8 mouse cellular contexts compared by ENCODE assay signal in genomic region chr13:52928392-52928791, GRCm38 (mm10). TPM values are rescaled to one million over a fixed set of nuclear protein-coding genes. Genes with fewer than 3 reads are reported as not detected.
DNase-seq lines count a peak whose midpoint lies in the region; ATAC-seq and TF ChIP-seq lines count a peak whose summit lies in the region.

No protein-coding gene starts in this region.

- H3K4me3 ChIP-seq in heart, embryonic 16.5 days (ENCODE audit: low read length): peak overlapping the region; percentile 92
- H3K4me3 ChIP-seq in G1E (ENCODE audit: low read depth, low read length): peak overlapping the region; percentile 92; the same call in 1 of the 2 replicates
- H3K4me3 ChIP-seq in forebrain, embryonic 10.5 days: peak overlapping the region; percentile 84
- peak overlapping the region; percentile 83 for H3K4me3 ChIP-seq in liver, embryonic 12.5 days

- peaks cover 15% of the 10 kb centered on the region for H3K4me1 ChIP-seq in heart, embryonic 16.5 days (ENCODE audit: control insufficient read depth, insufficient read depth, low read length)
- H3K4me1 ChIP-seq in G1E (ENCODE audit: insufficient read depth, low read depth, low read length): peaks cover 30% of the 10 kb centered on the region
- peaks cover 44% of the 10 kb centered on the region for H3K4me1 ChIP-seq in forebrain, embryonic 10.5 days
- H3K4me1 ChIP-seq in liver, embryonic 12.5 days: peaks cover 31% of the 10 kb centered on the region

- H3K9me3 ChIP-seq in heart, embryonic 16.5 days (replicated peaks; ENCODE audit: control insufficient read depth, low read length): no peaks in the 10 kb centered on the region
- H3K9me3 ChIP-seq in G1E (replicated peaks): peaks cover 8% of the 10 kb centered on the region; the same call in 1 of the 2 replicates
- 0 out of 2 replicates have a peak, but pooled peaks cover 4% of the 10 kb centered on the region for H3K9me3 ChIP-seq in forebrain, embryonic 10.5 days
- H3K9me3 ChIP-seq in liver, embryonic 12.5 days (replicated peaks): no peaks in the 10 kb centered on the region

- DNase-seq in heart, adult 18-20 months: no peak
- DNase-seq in G1E (ENCODE audit: low spot score) (no peak), adipocyte (ENCODE audit: low spot score) (no peak)
- no peak for DNase-seq in forebrain, embryonic 10.5 days (ENCODE audit: extremely low spot score, low spot score)
- DNase-seq in spleen, adult 18-20 months: no peak
- no peak for DNase-seq in gastrocnemius, adult 8-10 months (ENCODE audit: low spot score in 2 of 2)

- no peaks in the 10 kb centered on the region for H3K36me3 ChIP-seq in heart, embryonic 16.5 days (ENCODE audit: control insufficient read depth, insufficient read depth)
- H3K36me3 ChIP-seq in G1E (replicated peaks): peaks cover 31% of the 10 kb centered on the region
- H3K36me3 ChIP-seq in forebrain, embryonic 10.5 days (replicated peaks): no peaks in the 10 kb centered on the region
- H3K36me3 ChIP-seq in liver, embryonic 12.5 days: no peaks in the 10 kb centered on the region

- H3K27ac ChIP-seq in heart, embryonic 16.5 days (ENCODE audit: low read length): no peak overlapping the region
- no peak overlapping the region for H3K27ac ChIP-seq in forebrain, embryonic 10.5 days
- peak overlapping the region; percentile 81; the same call in 1 of the 2 replicates for H3K27ac ChIP-seq in liver, embryonic 12.5 days

- no peak for TF ChIP-seq CTCF in G1E (IDR thresholded peaks at IDR 0.05; ENCODE audit: low read depth, low read length)

- H3K9ac ChIP-seq in heart, embryonic 16.5 days (ENCODE audit: low read length): peak overlapping the region; percentile 94
- H3K9ac ChIP-seq in liver, embryonic 12.5 days: peak overlapping the region; percentile 90

- peak overlapping the region; percentile 84 for H3K4me2 ChIP-seq in heart, embryonic 16.5 days (ENCODE audit: low read depth, low read length)
- H3K4me2 ChIP-seq in liver, embryonic 12.5 days: peak overlapping the region; percentile 75

- no peaks in the 10 kb centered on the region for H3K27me3 ChIP-seq in heart, embryonic 16.5 days (ENCODE audit: control insufficient read depth, insufficient read depth, low read length)
- no peaks in the 10 kb centered on the region for H3K27me3 ChIP-seq in G1E (ENCODE audit: insufficient read depth, low read length)
- peaks cover 4% of the 10 kb centered on the region; the same call in 1 of the 2 replicates for H3K27me3 ChIP-seq in forebrain, embryonic 10.5 days (ENCODE audit: poor library complexity, severe bottlenecking)
- H3K27me3 ChIP-seq in liver, embryonic 12.5 days (replicated peaks): peaks cover 16% of the 10 kb centered on the region

- 54% methylated on average over 9 of the region's 9 CpGs for WGBS in heart, embryonic 16.5 days
- WGBS in forebrain, embryonic 10.5 days: 76% methylated on average over 9 of the region's 9 CpGs
- WGBS in liver, embryonic 12.5 days (ENCODE audit: insufficient replicate concordance): 57% methylated on average over 9 of the region's 9 CpGs

- ATAC-seq in heart, embryonic 16.5 days (replicated peaks; ENCODE audit: extremely low read depth, insufficient read depth, low FRiP score): no peak
- no peak for ATAC-seq in G1E (ENCODE audit: extremely low read depth, insufficient number of reproducible peaks, low FRiP score, poor library complexity, severe bottlenecking)
- no peak for ATAC-seq in liver, embryonic 12.5 days

RNA-seq across cellular contexts. Expression of gene Auh, which starts 1.1 kb away (rescaled TPM):
- polyA plus RNA-seq in heart, embryonic 16.5 days (2015; fragmentation: Nextera tagmentation; extraction: Ambion mirVana): 59.8 and 61.7 TPM in 2 replicates
- total RNA-seq in heart, adult 18-20 months (2021): 100 to 1,000 TPM; 163 to 164 TPM
- total RNA-seq in G1E (2014; fragmentation: Nextera tagmentation) (36.6 and 44.9 TPM in 2 replicates), G1E (2017) (21.2 and 21.3 TPM in 2 replicates)
- polyA plus RNA-seq in G1E (2012): 17.8 and 19.0 TPM in 2 replicates
- 26.8 and 31.0 TPM in 2 replicates for polyA plus RNA-seq in forebrain, embryonic 10.5 days (2016; fragmentation: Nextera tagmentation; extraction: Ambion mirVana)
- polyA plus RNA-seq in liver, embryonic 12.5 days (2016; fragmentation: Nextera tagmentation; extraction: Ambion mirVana): 30.1 and 32.6 TPM in 2 replicates
- 10 to 100 TPM; 75.2 to 88.9 (median 78.6) TPM for total RNA-seq in gastrocnemius, adult 8-10 months (2022)

RNA-seq across cellular contexts. Expression of gene Nfil3, which starts 52.5 kb away (rescaled TPM):
- polyA plus RNA-seq in heart, embryonic 16.5 days (2015; fragmentation: Nextera tagmentation; extraction: Ambion mirVana): 39.7 and 40.7 TPM in 2 replicates
- total RNA-seq in heart, adult 18-20 months (2021): 10 to 100 TPM; 33.9 to 36.7 TPM
- total RNA-seq in G1E (2014; fragmentation: Nextera tagmentation): not detected in 2 replicates
- 0.11 TPM in 1 of 2 replicates, not detected in the other for total RNA-seq in G1E (2017)
- 0.03 TPM in 2 replicates for polyA plus RNA-seq in G1E (2012)
- 13.4 and 15.3 TPM in 2 replicates for polyA plus RNA-seq in forebrain, embryonic 10.5 days (2016; fragmentation: Nextera tagmentation; extraction: Ambion mirVana)
- 5.0 and 5.4 TPM in 2 replicates for polyA plus RNA-seq in liver, embryonic 12.5 days (2016; fragmentation: Nextera tagmentation; extraction: Ambion mirVana)
- total RNA-seq in gastrocnemius, adult 8-10 months (2022): 10 to 100 TPM; 17.6 to 60.4 (median 29.4) TPM
